Mouse (Mus musculus) hindbrain, embryonic 12.5 days (tissue): ENCODE measurements around the gene Zbtb7b. TPM values are rescaled to one million over a fixed set of nuclear protein-coding genes. Genes with fewer than 3 reads are reported as not detected.
A peak's percentile ranks its signal among the peaks of the same experiment; 100 is the strongest.

Source experiments
- ATAC-seq: fragments of 200-750 bp; cut with Nextera tagmentation; 2 replicates; pipeline ENCODE4 v1.8.0; 2017; ENCODE audit warnings: moderate TSS enrichment; ENCODE audit not compliant: low FRiP score
- H3K27ac ChIP-seq: fragments of 300-500 bp; sonication (generic); 2 replicates; pipeline ENCODE4 v1.5.1; 2016; ENCODE audit warnings: mild to moderate bottlenecking
- H3K27me3 ChIP-seq: fragments of 300-500 bp; sonication (generic); 2 replicates; pipeline ENCODE4 v1.6.1; 2016; ENCODE audit warnings: mild to moderate bottlenecking
- H3K36me3 ChIP-seq: fragments of 300-500 bp; sonication (generic); 2 replicates; pipeline ENCODE4 v1.6.1; 2016; ENCODE audit warnings: mild to moderate bottlenecking
- H3K4me1 ChIP-seq: fragments of 300-500 bp; sonication (generic); 2 replicates; pipeline ENCODE4 v1.6.1; 2016
- H3K4me2 ChIP-seq: fragments of 300-500 bp; sonication (generic); replicated peaks from 2 replicates; pipeline ENCODE4 v1.6.1; 2016; ENCODE audit warnings: mild to moderate bottlenecking
- H3K4me3 ChIP-seq: fragments of 300-500 bp; sonication (generic); 2 replicates; pipeline ENCODE4 v1.5.1; 2016; ENCODE audit warnings: mild to moderate bottlenecking
- H3K9ac ChIP-seq: fragments of 300-500 bp; sonication (generic); 2 replicates; pipeline ENCODE4 v1.6.1; 2016; ENCODE audit warnings: mild to moderate bottlenecking, moderate library complexity
- H3K9me3 ChIP-seq: fragments of 300-500 bp; sonication (generic); replicated peaks from 2 replicates; pipeline ENCODE4 v1.6.1; 2016; ENCODE audit warnings: mild to moderate bottlenecking
- WGBS: fragments of 180-500 bp; shearing (Covaris S2); methylation state at CpG from one replicate; pipeline ENCODE4 v1.1.7; 2016; 5-methylcytosine and 5-hydroxymethylcytosine counted together
- polyA plus RNA-seq: library from polyadenylated mRNA; unstranded; fragments of >200 nt; fragmentation: Nextera tagmentation; extraction: Ambion mirVana; gene quantifications from 2 replicates; pipeline ENCODE4 v1.2.1, GENCODE M21; 2016

Gene Zbtb7b
- polyA plus RNA-seq, 1 experiment from 2014 or later: 0.80 TPM

GRCm38 (mm10) chr3:89332476-89332875 is 62.1 kb downstream of the Zbtb7b start:
- Histone ChIP-seq H3K9me3 (no peaks in the 10 kb centered on the region), H3K4me2 (0 out of 2 replicates have a peak overlapping the region, but pooled peaks have one; percentile 6), H3K4me1 (peaks cover 66% of the 10 kb centered on the region), H3K27me3 (peaks cover 14% of the 10 kb centered on the region), H3K36me3 (peaks cover 15% of the 10 kb centered on the region), H3K4me3 (no peak overlapping the region), H3K9ac (no peak overlapping the region), H3K27ac (peak overlapping the region; percentile 52)
- no peak for ATAC-seq
- WGBS: 45% methylated on average over 12 of the region's 12 CpGs

- H3K4me2 ChIP-seq: no peak overlapping the region
- H3K36me3 ChIP-seq: peaks cover 15% of the 10 kb centered on the region
- H3K9ac ChIP-seq: no peak overlapping the region
- peaks cover 69% of the 10 kb centered on the region for H3K4me1 ChIP-seq
- no peak overlapping the region for H3K4me3 ChIP-seq
- 0 out of 2 replicates have a peak overlapping the region, but pooled peaks have one; percentile 35 for H3K27ac ChIP-seq
- no peak for ATAC-seq
- 45% methylated on average over 10 of the region's 10 CpGs for WGBS
- H3K9me3 ChIP-seq: no peaks in the 10 kb centered on the region
- H3K27me3 ChIP-seq: peaks cover 14% of the 10 kb centered on the region
These were observed 62.6 kb downstream of the Zbtb7b start for GRCm38 (mm10) chr3:89332013-89332412.

- WGBS: 69% methylated on average over 13 of the region's 13 CpGs
- Histone ChIP-seq H3K9me3 (no peaks in the 10 kb centered on the region), H3K4me3 (no peak overlapping the region), H3K27me3 (peaks cover 14% of the 10 kb centered on the region), H3K9ac (no peak overlapping the region), H3K36me3 (peaks cover 15% of the 10 kb centered on the region), H3K4me2 (no peak overlapping the region), H3K4me1 (peaks cover 66% of the 10 kb centered on the region), H3K27ac (0 out of 2 replicates have a peak overlapping the region, but pooled peaks have one; percentile 35)
- no peak for ATAC-seq
These were observed 63.0 kb downstream of the Zbtb7b start for GRCm38 (mm10) chr3:89331561-89331960.

- peaks cover 60% of the 10 kb centered on the region for H3K4me1 ChIP-seq
These were observed 63.6 kb downstream of the Zbtb7b start for GRCm38 (mm10) chr3:89330948-89331347.

GRCm38 (mm10) chr3:89330346-89330745 is 64.2 kb downstream of the Zbtb7b start:
- WGBS: 43% methylated on average over 3 of the region's 3 CpGs
- Histone ChIP-seq H3K4me2 (no peak overlapping the region), H3K27me3 (peaks cover 14% of the 10 kb centered on the region), H3K4me3 (no peak overlapping the region), H3K36me3 (peaks cover 15% of the 10 kb centered on the region), H3K9me3 (no peaks in the 10 kb centered on the region), H3K27ac (peak overlapping the region; percentile 41), H3K4me1 (peaks cover 56% of the 10 kb centered on the region), H3K9ac (no peak overlapping the region)
- ATAC-seq: no peak

More at GRCm38 (mm10) chr3:89330948-89331347, 63.6 kb downstream of the Zbtb7b start:
- H3K27me3 ChIP-seq: peaks cover 14% of the 10 kb centered on the region
- H3K9me3 ChIP-seq: no peaks in the 10 kb centered on the region
- peak overlapping the region; percentile 41; the same call in 1 of the 2 replicates for H3K27ac ChIP-seq
- 0 out of 2 replicates have a peak, but pooled peaks have one; percentile 9 for ATAC-seq
- H3K4me3 ChIP-seq: no peak overlapping the region
- no peak overlapping the region for H3K9ac ChIP-seq
- H3K36me3 ChIP-seq: peaks cover 15% of the 10 kb centered on the region
- no peak overlapping the region for H3K4me2 ChIP-seq
- WGBS: 12% methylated on average over 10 of the region's 10 CpGs

GRCm38 (mm10) chr3:89328623-89329022 is 66.0 kb downstream of the Zbtb7b start:
- Histone ChIP-seq H3K4me3 (no peak overlapping the region), H3K27ac (0 out of 2 replicates have a peak overlapping the region, but pooled peaks have one; percentile 48), H3K4me2 (no peak overlapping the region), H3K4me1 (peaks cover 53% of the 10 kb centered on the region), H3K9ac (peak overlapping the region; percentile 15; the same call in 1 of the 2 replicates), H3K27me3 (peaks cover 23% of the 10 kb centered on the region), H3K36me3 (peaks cover under 1% of the 10 kb centered on the region; the same call in 1 of the 2 replicates), H3K9me3 (no peaks in the 10 kb centered on the region)
- WGBS: 12% methylated on average over 4 of the region's 4 CpGs
- 0 out of 2 replicates have a peak, but pooled peaks have one; percentile 24 for ATAC-seq

Other genes starting within 250 kb of the Zbtb7b start
- gene Hcn3, start 234.6 kb downstream of the Zbtb7b start, polyA plus RNA-seq: 20.7 and 22.3 TPM in 2 replicates
- gene Clk2, start 230.0 kb downstream of the Zbtb7b start, polyA plus RNA-seq: 38.8 and 44.4 TPM in 2 replicates
- 105 and 107 TPM in 2 replicates for gene Scamp3, start 217.3 kb downstream of the Zbtb7b start, polyA plus RNA-seq
- 33.4 and 34.2 TPM in 2 replicates for gene Fam189b, start 211.6 kb downstream of the Zbtb7b start, polyA plus RNA-seq
- gene Gba, start 191.8 kb downstream of the Zbtb7b start, polyA plus RNA-seq: 50.3 and 51.3 TPM in 2 replicates
- 64.5 and 71.3 TPM in 2 replicates for gene Thbs3, start 179.6 kb downstream of the Zbtb7b start, polyA plus RNA-seq
- gene Mtx1, start 167.7 kb downstream of the Zbtb7b start, polyA plus RNA-seq: 174 and 175 TPM in 2 replicates
- 1.5 and 1.6 TPM in 2 replicates for gene Muc1, start 165.7 kb downstream of the Zbtb7b start, polyA plus RNA-seq
- gene Krtcap2, start 148.8 kb downstream of the Zbtb7b start, polyA plus RNA-seq: 247 and 271 TPM in 2 replicates
- 27.2 and 29.6 TPM in 2 replicates for gene Trim46, start 148.5 kb downstream of the Zbtb7b start, polyA plus RNA-seq
- gene Dpm3, start 135.4 kb downstream of the Zbtb7b start, polyA plus RNA-seq: 63.9 and 86.7 TPM in 2 replicates
- 44.9 and 46.8 TPM in 2 replicates for gene Slc50a1, start 124.2 kb downstream of the Zbtb7b start, polyA plus RNA-seq
- gene Efna1, start 113.6 kb downstream of the Zbtb7b start, polyA plus RNA-seq: 14.3 and 15.4 TPM in 2 replicates
- 21.7 and 22.2 TPM in 2 replicates for gene Efna3, start 71.8 kb downstream of the Zbtb7b start, polyA plus RNA-seq
- gene Efna4, start 56.7 kb downstream of the Zbtb7b start, polyA plus RNA-seq: 20.5 and 21.4 TPM in 2 replicates
- 40.3 and 41.9 TPM in 2 replicates for gene Adam15, start 44.8 kb downstream of the Zbtb7b start, polyA plus RNA-seq
- gene Dcst2, start 32.8 kb downstream of the Zbtb7b start, polyA plus RNA-seq: 0.12 and 0.29 TPM in 2 replicates
- 0.71 and 0.76 TPM in 2 replicates for gene Dcst1, start 29.5 kb downstream of the Zbtb7b start, polyA plus RNA-seq
- gene Lenep, start 8.0 kb upstream of the Zbtb7b start, polyA plus RNA-seq: 1.0 and 1.5 TPM in 2 replicates
- gene Flad1, start 17.1 kb upstream of the Zbtb7b start, polyA plus RNA-seq: 36.1 and 36.9 TPM in 2 replicates
- 249 and 274 TPM in 2 replicates for gene Cks1b, start 23.6 kb upstream of the Zbtb7b start, polyA plus RNA-seq
- gene Shc1, start 23.7 kb upstream of the Zbtb7b start, polyA plus RNA-seq: 54.8 and 61.2 TPM in 2 replicates
- gene Pygo2, start 35.4 kb upstream of the Zbtb7b start, polyA plus RNA-seq: 63.8 and 66.1 TPM in 2 replicates
- gene Pbxip1, start 41.9 kb upstream of the Zbtb7b start, polyA plus RNA-seq: 25.3 and 26.2 TPM in 2 replicates
- gene Pmvk, start 59.8 kb upstream of the Zbtb7b start, polyA plus RNA-seq: 73.5 and 74.5 TPM in 2 replicates
- gene Kcnn3, start 125.4 kb upstream of the Zbtb7b start, polyA plus RNA-seq: 4.0 and 4.2 TPM in 2 replicates